Mouse (Mus musculus): ENCODE data around the gene Scimp. TPM values are rescaled to one million over a fixed set of nuclear protein-coding genes. Genes with fewer than 3 reads are reported as not detected.
"Not testable (repeated sequence)": the region's sequence is repeated elsewhere in the genome, so short reads cannot be mapped to it uniquely, and the experiment has no call there.

Scimp gene
- total and polyA plus RNA-seq, 3 experiments, result not detected

DNA sequence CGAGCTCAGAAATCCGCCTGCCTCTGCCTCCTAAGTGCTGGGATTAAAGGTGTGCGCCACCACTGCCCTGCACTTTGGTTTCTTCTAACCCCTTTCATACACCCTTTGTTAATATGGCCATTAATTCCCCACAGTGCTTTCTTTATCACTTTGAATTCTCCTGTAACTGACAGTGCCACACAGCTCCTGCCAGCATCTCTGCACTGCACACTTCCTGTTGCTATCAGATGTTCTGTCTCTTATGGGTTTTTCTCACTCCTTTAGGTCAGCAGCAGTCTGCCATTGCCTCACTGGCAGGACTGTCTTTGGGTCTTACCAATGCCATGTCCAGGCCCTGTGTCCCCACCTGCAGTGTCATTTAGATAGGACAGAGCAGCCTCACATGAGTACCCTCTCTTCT lies 41.6 kb downstream of the Scimp start:
- Histone ChIP-seq H3K4me3 (ENCODE audit: low read depth, low read length) (no peak overlapping the region), H3K27me3 (ENCODE audit: insufficient read depth, low read length) (no peaks in the 10 kb centered on the region), H3K9me3 (replicated peaks) (no peaks in the 10 kb centered on the region), H3K4me1 (ENCODE audit: insufficient read depth, low read depth, low read length) (peaks cover 4% of the 10 kb centered on the region), H3K36me3 (replicated peaks) (peaks cover 63% of the 10 kb centered on the region)
- TF ChIP-seq GATA1 (IDR thresholded peaks at IDR 0.05; ENCODE audit: borderline replicate concordance, low read length) (no peak), GATA2 (IDR thresholded peaks at IDR 0.05; ENCODE audit: borderline replicate concordance, low read depth, low read length) (no peak), CTCF (IDR thresholded peaks at IDR 0.05; ENCODE audit: low read depth, low read length) (no peak), POLR2AphosphoS5 (IDR thresholded peaks at IDR 0.05; ENCODE audit: insufficient replicate concordance, low read depth, low read length) (no peak), TAL1 (conservative IDR thresholded peaks at IDR 0.05; ENCODE audit: low read depth, low read length) (no peak)
- no peak for ATAC-seq (ENCODE audit: extremely low read depth, insufficient number of reproducible peaks, low FRiP score, poor library complexity, severe bottlenecking)
- no peak for DNase-seq (ENCODE audit: low spot score)

GRCm38 (mm10) chr11:70765776-70766445 lies 46.5 kb downstream of the Scimp start:
- DNase-seq (ENCODE audit: low spot score) (no peak), ATAC-seq (ENCODE audit: extremely low read depth, insufficient number of reproducible peaks, low FRiP score, poor library complexity, severe bottlenecking) (no peak)
- H3K36me3 ChIP-seq (replicated peaks), result peaks cover 33% of the 10 kb centered on the region
- H3K4me1 ChIP-seq (ENCODE audit: insufficient read depth, low read depth, low read length), result peaks cover 22% of the 10 kb centered on the region
- H3K9me3 ChIP-seq (replicated peaks), result no peaks in the 10 kb centered on the region
- no peak overlapping the region for H3K4me3 ChIP-seq (ENCODE audit: low read depth, low read length)
- no peak for TF ChIP-seq GATA2 (IDR thresholded peaks at IDR 0.05; ENCODE audit: borderline replicate concordance, low read depth, low read length)
- no peak for TF ChIP-seq POLR2AphosphoS5 (IDR thresholded peaks at IDR 0.05; ENCODE audit: insufficient replicate concordance, low read depth, low read length)
- TF ChIP-seq GATA1 (IDR thresholded peaks at IDR 0.05; ENCODE audit: borderline replicate concordance, low read length), result no peak
- no peak for TF ChIP-seq CTCF (IDR thresholded peaks at IDR 0.05; ENCODE audit: low read depth, low read length)
- TF ChIP-seq TAL1 (conservative IDR thresholded peaks at IDR 0.05; ENCODE audit: low read depth, low read length), result no peak
- H3K27me3 ChIP-seq (ENCODE audit: insufficient read depth, low read length), result peaks cover 6% of the 10 kb centered on the region; the same call in 1 of the 2 replicates

- Histone ChIP-seq H3K27me3 (ENCODE audit: insufficient read depth, low read length) (peaks cover 6% of the 10 kb centered on the region; the same call in 1 of the 2 replicates), H3K4me3 (ENCODE audit: low read depth, low read length) (peak within 1 kb of the TSS; percentile 81), H3K9me3 (replicated peaks) (no peaks in the 10 kb centered on the region), H3K36me3 (replicated peaks) (peaks cover 23% of the 10 kb centered on the region), H3K4me1 (ENCODE audit: insufficient read depth, low read depth, low read length) (peaks cover 22% of the 10 kb centered on the region)
- DNase-seq (ENCODE audit: low spot score) (peak; percentile 80), ATAC-seq (ENCODE audit: extremely low read depth, insufficient number of reproducible peaks, low FRiP score, poor library complexity, severe bottlenecking) (peak; percentile 60)
- TF ChIP-seq POLR2AphosphoS5 (IDR thresholded peaks at IDR 0.05; ENCODE audit: insufficient replicate concordance, low read depth, low read length), result no peak
- TF ChIP-seq TAL1 (conservative IDR thresholded peaks at IDR 0.05; ENCODE audit: low read depth, low read length), result no peak
- TF ChIP-seq CTCF (IDR thresholded peaks at IDR 0.05; ENCODE audit: low read depth, low read length), result no peak
- no peak for TF ChIP-seq GATA1 (IDR thresholded peaks at IDR 0.05; ENCODE audit: borderline replicate concordance, low read length)
- no peak for TF ChIP-seq GATA2 (IDR thresholded peaks at IDR 0.05; ENCODE audit: borderline replicate concordance, low read depth, low read length)
Observed at GRCm38 (mm10) chr11:70763936-70764808, 48.2 kb downstream of the Scimp start, which contains the start of gene Zfp3. Zfp3 (plus strand) TSS chr11:70764209.

DNA sequence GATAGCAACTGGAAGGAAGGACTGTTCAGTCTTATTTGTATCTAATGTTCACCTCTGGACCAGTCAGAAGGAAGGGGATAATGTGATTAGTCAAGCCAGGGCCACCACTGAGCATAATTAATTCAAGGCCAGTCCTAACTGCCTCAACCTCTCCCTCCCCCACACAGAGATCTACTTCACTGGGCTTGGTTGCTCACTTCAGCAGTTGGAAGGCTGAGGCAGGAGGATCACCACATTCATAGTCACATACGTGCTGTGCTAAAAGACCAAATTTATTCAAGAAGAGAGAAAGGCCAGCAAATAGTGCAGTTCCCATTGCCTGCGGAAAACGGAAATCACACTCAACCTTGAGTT lies 48.8 kb downstream of the Scimp start:
- no peaks in the 10 kb centered on the region for H3K9me3 ChIP-seq (replicated peaks)
- peaks cover 9% of the 10 kb centered on the region for H3K27me3 ChIP-seq (ENCODE audit: insufficient read depth, low read length)
- peaks cover 22% of the 10 kb centered on the region for H3K4me1 ChIP-seq (ENCODE audit: insufficient read depth, low read depth, low read length)
- DNase-seq (ENCODE audit: low spot score) (peak; percentile 7), ATAC-seq (ENCODE audit: extremely low read depth, insufficient number of reproducible peaks, low FRiP score, poor library complexity, severe bottlenecking) (no peak)
- peak overlapping the region; percentile 81 for H3K4me3 ChIP-seq (ENCODE audit: low read depth, low read length)
- TF ChIP-seq GATA2 (IDR thresholded peaks at IDR 0.05; ENCODE audit: borderline replicate concordance, low read depth, low read length) (no peak), CTCF (IDR thresholded peaks at IDR 0.05; ENCODE audit: low read depth, low read length) (no peak), GATA1 (IDR thresholded peaks at IDR 0.05; ENCODE audit: borderline replicate concordance, low read length) (no peak), POLR2AphosphoS5 (IDR thresholded peaks at IDR 0.05; ENCODE audit: insufficient replicate concordance, low read depth, low read length) (no peak), TAL1 (conservative IDR thresholded peaks at IDR 0.05; ENCODE audit: low read depth, low read length) (no peak)
- peaks cover 23% of the 10 kb centered on the region for H3K36me3 ChIP-seq (replicated peaks)

GRCm38 (mm10) chr11:70762641-70763040 lies 49.7 kb downstream of the Scimp start:
- H3K4me3 ChIP-seq (ENCODE audit: low read depth, low read length), result no peak overlapping the region
- peaks cover 12% of the 10 kb centered on the region for H3K27me3 ChIP-seq (ENCODE audit: insufficient read depth, low read length)
- no peak for DNase-seq (ENCODE audit: low spot score)
- peaks cover 15% of the 10 kb centered on the region for H3K36me3 ChIP-seq (replicated peaks)
- TF ChIP-seq TAL1 (conservative IDR thresholded peaks at IDR 0.05; ENCODE audit: low read depth, low read length), result no peak
- no peak for TF ChIP-seq POLR2AphosphoS5 (IDR thresholded peaks at IDR 0.05; ENCODE audit: insufficient replicate concordance, low read depth, low read length)
- TF ChIP-seq GATA1 (IDR thresholded peaks at IDR 0.05; ENCODE audit: borderline replicate concordance, low read length), result no peak
- TF ChIP-seq CTCF (IDR thresholded peaks at IDR 0.05; ENCODE audit: low read depth, low read length), result no peak
- no peak for TF ChIP-seq GATA2 (IDR thresholded peaks at IDR 0.05; ENCODE audit: borderline replicate concordance, low read depth, low read length)
- no peaks in the 10 kb centered on the region for H3K9me3 ChIP-seq (replicated peaks)
- no peak for ATAC-seq (ENCODE audit: extremely low read depth, insufficient number of reproducible peaks, low FRiP score, poor library complexity, severe bottlenecking)
- peaks cover 22% of the 10 kb centered on the region for H3K4me1 ChIP-seq (ENCODE audit: insufficient read depth, low read depth, low read length)

DNA sequence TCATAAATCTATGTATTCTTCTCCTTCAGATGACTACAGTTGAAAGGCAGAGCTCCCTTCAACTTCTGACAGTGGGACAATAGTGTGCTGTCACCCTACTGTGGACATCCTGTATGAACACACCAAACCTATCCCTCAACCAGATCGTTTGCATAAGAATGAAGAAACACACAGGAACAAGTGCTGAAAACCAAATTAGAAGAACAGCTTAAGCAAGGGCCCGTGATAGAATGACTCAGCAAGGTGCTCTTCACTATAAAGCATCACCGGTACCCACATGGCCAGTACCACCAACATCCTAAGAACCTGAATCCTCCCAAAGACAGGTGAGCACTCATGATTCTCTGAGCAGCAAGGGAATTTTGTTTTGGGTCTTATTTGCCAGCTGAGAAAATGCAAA lies 51.9 kb downstream of the Scimp start:
- ATAC-seq (ENCODE audit: extremely low read depth, insufficient number of reproducible peaks, low FRiP score, poor library complexity, severe bottlenecking); DNase-seq (ENCODE audit: low spot score); H3K36me3 ChIP-seq (replicated peaks); H3K9me3 ChIP-seq (replicated peaks); H3K4me3 ChIP-seq (ENCODE audit: low read depth, low read length): not testable (repeated sequence)
- H3K4me1 ChIP-seq (ENCODE audit: insufficient read depth, low read depth, low read length), result peaks cover 17% of the 10 kb centered on the region
- H3K27me3 ChIP-seq (ENCODE audit: insufficient read depth, low read length), result peaks cover 23% of the 10 kb centered on the region
